Mouse (Mus musculus) erythroblast, embryonic 14.5 days (primary cell): ENCODE data around the gene Yeats2. TPM values are rescaled to one million over a fixed set of nuclear protein-coding genes. Genes with fewer than 3 reads are reported as not detected.

Source experiments
- H3K27me3 ChIP-seq: 2 replicates; pipeline ENCODE4 v1.6.1; 2012; ENCODE audit warnings: inconsistent platforms; ENCODE audit not compliant: control insufficient read depth
- H3K36me3 ChIP-seq: 2 replicates; pipeline ENCODE4 v1.6.1; 2012; ENCODE audit warnings: mild to moderate bottlenecking, inconsistent platforms; ENCODE audit not compliant: control insufficient read depth
- H3K4me1 ChIP-seq: 2 replicates; pipeline ENCODE4 v1.6.1; 2012; ENCODE audit warnings: inconsistent platforms; ENCODE audit not compliant: control insufficient read depth
- H3K4me3 ChIP-seq: replicated peaks from 2 replicates; pipeline ENCODE3; 2012; ENCODE audit warnings: moderate library complexity, mild to moderate bottlenecking, inconsistent platforms
- H3K9me3 ChIP-seq: 2 replicates; pipeline ENCODE4 v1.6.1; 2012; ENCODE audit warnings: low read length, inconsistent platforms, mixed read lengths; ENCODE audit not compliant: control insufficient read depth
- GATA1 ChIP-seq: IDR thresholded peaks from 2 replicates; pipeline ENCODE4 v1.6.1; 2012; ENCODE audit warnings: low read length, inconsistent platforms, mixed read lengths
- TAL1 ChIP-seq: IDR thresholded peaks from 3 replicates; pipeline ENCODE4 v1.6.1; 2012; ENCODE audit warnings: low read length, inconsistent platforms, mixed read lengths
- polyA plus RNA-seq: library from polyadenylated mRNA; stranded (reverse); fragments of >175 nt; gene quantifications from 2 replicates; pipeline ENCODE4 v1.2.3, GENCODE M21; 2012

Yeats2 gene
- polyA plus RNA-seq, 1 experiment, result 0.47 TPM

DNA sequence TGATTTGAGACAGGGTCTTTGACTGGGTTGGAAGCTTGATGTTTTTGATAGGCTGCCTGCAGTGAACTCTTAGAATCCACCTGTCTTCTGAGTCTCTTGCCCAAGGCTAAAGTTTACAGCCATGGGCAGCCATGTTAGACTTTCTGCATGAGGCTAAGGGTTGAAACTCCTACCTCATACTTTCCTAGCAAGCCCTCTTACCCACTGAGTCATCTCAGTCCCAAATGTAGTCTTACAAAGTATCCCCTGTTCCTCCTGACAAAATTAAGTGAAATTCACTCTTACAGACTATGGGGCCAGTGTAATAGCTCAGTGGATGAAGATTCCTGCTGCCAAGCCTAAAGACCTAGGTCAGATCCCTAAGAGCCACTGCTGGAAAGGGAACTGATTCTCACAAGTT lies 106.2 kb downstream of the Yeats2 start:
- no peaks in the 10 kb centered on the region for H3K36me3 ChIP-seq
- no peaks in the 10 kb centered on the region for H3K4me1 ChIP-seq
- H3K9me3 ChIP-seq, result no peaks in the 10 kb centered on the region
- TF ChIP-seq GATA1, result no peak
- no peak for TF ChIP-seq TAL1
- H3K27me3 ChIP-seq, result peaks cover 9% of the 10 kb centered on the region
- no peak overlapping the region for H3K4me3 ChIP-seq

DNA sequence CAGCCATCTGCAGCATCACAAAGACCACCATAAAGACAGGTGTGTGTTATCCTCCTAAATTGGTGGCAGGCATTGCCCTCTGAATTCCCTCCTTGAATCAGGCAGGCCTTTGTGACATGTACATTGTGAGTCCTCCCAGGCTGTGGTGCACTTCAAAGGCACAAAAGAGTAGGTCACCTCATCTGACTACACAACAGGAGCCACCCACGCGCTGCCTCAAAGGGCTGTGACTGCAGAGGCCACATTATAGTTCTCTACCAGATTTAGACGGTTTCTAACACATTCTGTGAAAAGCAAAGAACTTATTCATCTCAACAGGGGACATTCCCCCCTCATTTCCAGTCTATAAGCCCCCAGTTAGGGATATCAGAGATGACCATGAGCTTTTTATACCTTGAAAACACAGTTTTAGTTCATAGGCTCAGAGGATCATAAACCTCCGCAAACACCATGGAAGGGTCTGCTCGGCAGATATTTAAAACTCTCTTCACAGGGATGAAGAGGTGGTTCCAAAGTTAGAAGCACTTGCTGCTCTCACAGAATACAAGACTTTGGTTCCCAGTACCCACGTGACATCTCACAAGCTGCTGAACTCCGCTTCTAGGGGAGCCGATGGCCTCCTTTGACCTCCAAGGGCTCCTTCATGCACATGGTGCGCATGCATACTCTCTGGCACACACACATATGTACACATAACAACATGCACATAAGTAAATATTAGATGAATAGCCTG lies 107.7 kb downstream of the Yeats2 start:
- H3K4me1 ChIP-seq, result no peaks in the 10 kb centered on the region
- no peak for TF ChIP-seq TAL1
- no peak for TF ChIP-seq GATA1
- H3K9me3 ChIP-seq, result no peaks in the 10 kb centered on the region
- 0 out of 2 replicates have a peak, but pooled peaks cover 2% of the 10 kb centered on the region for H3K27me3 ChIP-seq
- no peaks in the 10 kb centered on the region for H3K36me3 ChIP-seq
- no peak overlapping the region for H3K4me3 ChIP-seq

DNA sequence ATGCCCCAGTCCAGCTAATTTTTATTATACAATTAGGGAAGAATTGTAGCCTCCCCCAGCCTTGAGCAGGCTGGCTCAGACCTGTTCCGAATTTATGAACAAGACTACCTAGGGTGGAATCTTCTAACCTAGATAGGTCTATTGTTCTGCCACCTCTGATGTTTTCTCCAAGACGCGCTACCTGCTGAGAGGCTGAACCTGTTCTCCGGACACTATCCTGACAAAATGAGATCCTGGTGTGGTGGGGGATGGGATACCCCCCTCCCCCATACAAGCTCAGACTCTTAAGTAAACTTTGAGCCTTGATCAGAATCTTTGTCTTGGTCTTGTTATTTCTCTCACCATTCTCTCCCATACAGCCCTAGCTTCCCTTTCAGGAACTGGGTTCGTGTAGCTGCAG lies 117.1 kb downstream of the Yeats2 start:
- TF ChIP-seq TAL1, result no peak
- TF ChIP-seq GATA1, result no peak
- H3K36me3 ChIP-seq, result no peaks in the 10 kb centered on the region
- H3K4me3 ChIP-seq, result no peak overlapping the region

DNA sequence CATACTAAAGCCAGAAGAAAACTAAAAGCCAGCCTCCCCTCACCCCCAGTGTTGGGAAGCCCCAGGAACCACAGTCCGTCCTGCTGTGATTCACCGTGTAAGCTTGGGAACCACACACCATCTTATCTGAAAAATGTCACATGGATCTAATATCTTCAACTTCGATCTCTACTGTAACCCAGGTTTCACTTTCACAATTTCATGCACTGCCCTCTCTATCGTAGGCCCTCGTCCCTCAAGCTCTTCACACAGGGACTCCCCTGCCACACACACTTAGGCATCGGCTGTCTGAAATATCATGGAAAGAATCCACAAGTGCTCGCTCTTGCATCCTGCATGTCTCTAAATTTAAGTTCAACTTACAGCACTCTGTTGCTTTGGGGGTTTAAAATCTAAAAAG lies 124.2 kb downstream of the Yeats2 start:
- Histone ChIP-seq H3K9me3 (no peaks in the 10 kb centered on the region), H3K36me3 (no peaks in the 10 kb centered on the region), H3K27me3 (no peaks in the 10 kb centered on the region), H3K4me3 (no peak overlapping the region), H3K4me1 (no peaks in the 10 kb centered on the region)
- TF ChIP-seq TAL1 (no peak), GATA1 (no peak)

More for the DNA sequence above, 117.1 kb downstream of the Yeats2 start:
- H3K9me3 ChIP-seq, result no peaks in the 10 kb centered on the region
- no peaks in the 10 kb centered on the region for H3K4me1 ChIP-seq
- no peaks in the 10 kb centered on the region for H3K27me3 ChIP-seq

DNA sequence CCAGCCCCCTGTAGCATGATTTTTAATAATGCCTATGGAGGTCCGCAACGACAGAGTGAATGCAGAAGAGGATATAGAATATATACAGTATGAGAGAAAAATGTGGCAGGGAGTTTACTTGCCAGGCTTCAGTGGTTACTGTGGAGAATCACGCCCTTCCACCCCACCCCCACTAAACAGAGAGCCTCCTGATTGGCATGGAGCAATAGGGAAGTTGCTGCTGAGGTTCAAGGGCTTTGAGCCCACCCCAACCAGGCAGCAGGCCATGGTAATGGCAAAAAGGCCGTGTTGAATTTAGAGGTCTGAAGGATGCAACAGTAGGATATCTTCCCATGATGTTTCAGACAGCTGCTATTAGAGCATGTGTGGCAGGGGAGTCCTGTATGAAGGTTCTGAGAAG lies 130.5 kb downstream of the Yeats2 start:
- no peaks in the 10 kb centered on the region for H3K4me1 ChIP-seq
- TF ChIP-seq GATA1 (no peak), TAL1 (no peak)
- H3K36me3 ChIP-seq, result no peaks in the 10 kb centered on the region
- H3K9me3 ChIP-seq, result no peaks in the 10 kb centered on the region
- no peak overlapping the region for H3K4me3 ChIP-seq
- H3K27me3 ChIP-seq, result no peaks in the 10 kb centered on the region; the same call in 1 of the 2 replicates

DNA sequence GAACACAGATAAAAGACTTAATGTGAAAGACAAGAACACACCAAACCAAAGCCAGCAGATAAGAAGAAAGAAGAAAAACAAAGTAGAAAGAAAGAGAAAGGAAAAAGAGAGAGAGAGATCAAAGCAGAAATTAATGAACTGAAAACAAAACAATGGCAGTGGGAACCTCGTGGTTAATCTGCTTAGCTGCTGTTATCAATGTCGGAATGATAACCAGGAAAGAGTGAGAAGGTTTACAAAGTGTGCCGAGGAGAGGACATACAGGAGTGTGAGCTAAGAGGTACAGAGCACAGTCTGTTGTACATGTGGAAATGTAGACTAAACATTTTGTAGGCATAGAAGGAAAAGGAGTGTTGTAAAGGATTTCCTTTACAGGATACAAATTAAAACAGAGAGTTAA lies 132.1 kb downstream of the Yeats2 start:
- Histone ChIP-seq H3K4me1 (no peaks in the 10 kb centered on the region), H3K36me3 (no peaks in the 10 kb centered on the region), H3K27me3 (no peaks in the 10 kb centered on the region; the same call in 1 of the 2 replicates), H3K4me3 (no peak overlapping the region), H3K9me3 (no peaks in the 10 kb centered on the region)
- TF ChIP-seq TAL1 (no peak), GATA1 (no peak)

DNA sequence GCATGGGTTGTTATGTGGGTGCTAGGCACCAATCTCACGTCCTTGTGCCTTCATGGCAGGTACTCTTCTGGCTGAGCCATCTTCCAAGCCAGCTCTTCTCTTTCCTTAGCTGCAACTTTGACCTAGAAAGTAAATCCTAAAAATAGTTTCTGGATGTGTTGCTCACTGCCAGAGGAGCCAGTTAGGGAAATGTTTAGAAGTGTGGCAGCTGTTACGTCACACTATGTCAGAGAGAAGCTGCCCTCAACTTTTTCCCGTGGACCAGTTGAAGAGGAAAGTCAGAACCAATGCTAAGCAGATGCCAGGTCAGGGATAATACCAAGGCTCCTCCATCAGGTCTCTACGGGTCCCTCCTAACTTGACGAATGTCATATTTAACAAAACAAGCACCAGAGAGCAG lies 138.5 kb downstream of the Yeats2 start:
- no peak overlapping the region for H3K4me3 ChIP-seq
- H3K36me3 ChIP-seq, result peaks cover 54% of the 10 kb centered on the region
- no peaks in the 10 kb centered on the region for H3K27me3 ChIP-seq
- H3K9me3 ChIP-seq, result no peaks in the 10 kb centered on the region
- TF ChIP-seq GATA1 (no peak), TAL1 (no peak)
- peaks cover 4% of the 10 kb centered on the region for H3K4me1 ChIP-seq

DNA sequence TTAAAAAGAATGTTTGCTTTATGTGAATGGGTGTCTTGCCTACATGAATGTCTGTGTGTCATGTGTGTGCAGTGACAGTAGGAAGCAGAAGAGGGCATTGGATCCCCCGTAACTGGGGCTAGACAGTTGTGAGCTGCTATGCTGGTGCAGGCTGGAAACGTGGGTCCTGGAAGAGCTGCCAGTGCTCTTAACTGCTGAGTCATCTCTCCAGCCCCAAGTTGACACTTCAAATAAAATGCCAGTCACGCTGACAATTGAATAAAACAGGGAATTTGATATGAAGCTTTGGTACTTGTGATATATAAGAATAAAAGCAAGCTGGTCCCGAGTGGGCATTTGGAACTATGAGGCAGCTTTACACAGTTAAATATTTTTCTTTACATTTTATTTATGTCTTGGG lies 139.4 kb downstream of the Yeats2 start:
- TF ChIP-seq TAL1, result no peak
- no peak for TF ChIP-seq GATA1
- Histone ChIP-seq H3K36me3 (peaks cover 61% of the 10 kb centered on the region), H3K4me1 (peaks cover 4% of the 10 kb centered on the region), H3K4me3 (no peak overlapping the region), H3K27me3 (no peaks in the 10 kb centered on the region), H3K9me3 (no peaks in the 10 kb centered on the region)

Other genes starting within 250 kb of the Yeats2 start
- not detected in 2 replicates for gene Klhl6, start 158.0 kb upstream of the Yeats2 start, polyA plus RNA-seq
- 0.43 and 0.48 TPM in 2 replicates for gene Klhl24, start 43.5 kb upstream of the Yeats2 start, polyA plus RNA-seq
- gene Map6d1, start 100.3 kb downstream of the Yeats2 start, polyA plus RNA-seq, result 0.02 TPM in 1 of 2 replicates, not detected in the other
- gene Parl, start 161.3 kb downstream of the Yeats2 start, polyA plus RNA-seq, result 8.2 and 12.1 TPM in 2 replicates
- gene Cyp2ab1, start 184.3 kb downstream of the Yeats2 start, polyA plus RNA-seq, result not detected in 2 replicates